Mouse (Mus musculus) spleen, postnatal 14 days (tissue): Measurements from ENCODE around the gene Bcar1.

Experiments used
- DNase-seq, 2 experiments: peaks; one replicate each; pipeline ENCODE4 v3.0.0; 2021 to 2022; ENCODE audit warnings: low spot score in 2 of 2

Gene Bcar1

GRCm38 (mm10) chr8:111716603-111717487, 26.8 kb downstream of the Bcar1 start:
- no peak for DNase-seq

DNA sequence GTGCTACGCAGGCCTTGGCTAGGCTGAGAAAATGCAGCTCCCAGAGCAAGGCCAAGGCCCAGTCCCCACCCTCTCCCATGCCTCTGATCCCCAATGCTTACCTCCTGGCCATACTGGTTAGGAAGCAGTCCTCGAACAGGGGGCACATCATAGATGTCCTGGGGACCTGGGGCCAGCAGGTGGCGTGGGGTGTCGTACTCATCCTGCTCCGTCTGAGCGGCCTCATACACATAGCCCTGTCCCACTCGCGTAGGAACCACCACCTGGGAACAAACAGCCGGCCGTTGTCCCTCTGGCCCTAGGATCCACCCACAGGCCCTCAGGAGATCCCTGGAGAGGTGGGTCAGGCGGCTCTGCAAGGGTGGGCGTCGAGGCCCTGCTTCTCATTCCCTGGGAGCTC, 28.1 kb downstream of the Bcar1 start:
- DNase-seq: no peak

DNA sequence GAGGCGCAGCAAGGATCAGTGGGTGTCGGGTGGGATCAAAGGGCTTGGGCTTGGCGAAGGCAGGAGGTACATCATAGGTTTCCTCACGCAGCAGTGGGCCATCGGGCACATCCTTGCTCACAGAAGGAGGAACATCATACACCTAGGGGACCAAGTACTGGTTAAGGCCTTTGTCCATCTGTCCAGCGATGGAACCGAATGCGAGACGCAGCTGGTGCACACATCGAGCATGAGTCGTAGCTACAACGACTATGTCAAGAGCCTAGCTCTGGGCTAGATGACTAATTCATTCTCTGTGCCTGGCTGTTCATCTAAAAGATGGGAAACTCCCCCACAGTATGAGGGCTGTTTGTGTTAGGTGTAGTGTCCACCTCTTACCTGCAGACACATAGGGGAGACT, 29.3 kb downstream of the Bcar1 start:
- no peak for DNase-seq

DNA sequence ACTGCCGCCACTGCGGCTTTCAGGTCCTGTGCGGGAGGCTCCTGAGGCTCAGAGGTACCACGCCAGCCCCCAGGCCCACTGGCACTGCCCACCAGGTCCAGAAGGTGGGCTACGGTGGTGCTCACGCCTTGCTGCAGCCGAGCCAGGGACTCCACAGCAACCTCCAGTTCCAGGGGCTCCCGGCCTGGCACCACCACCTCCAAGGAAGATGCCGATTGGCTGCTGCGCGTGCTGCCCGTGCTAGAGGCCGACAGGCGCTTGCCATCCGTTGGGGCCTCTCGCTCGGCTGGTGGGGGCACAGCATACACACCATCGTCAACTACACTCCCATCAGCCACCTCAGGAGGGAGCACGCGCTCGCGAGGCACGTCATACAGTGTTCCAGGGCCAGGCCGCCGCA, 29.8 kb downstream of the Bcar1 start:
- DNase-seq: no peak

DNA sequence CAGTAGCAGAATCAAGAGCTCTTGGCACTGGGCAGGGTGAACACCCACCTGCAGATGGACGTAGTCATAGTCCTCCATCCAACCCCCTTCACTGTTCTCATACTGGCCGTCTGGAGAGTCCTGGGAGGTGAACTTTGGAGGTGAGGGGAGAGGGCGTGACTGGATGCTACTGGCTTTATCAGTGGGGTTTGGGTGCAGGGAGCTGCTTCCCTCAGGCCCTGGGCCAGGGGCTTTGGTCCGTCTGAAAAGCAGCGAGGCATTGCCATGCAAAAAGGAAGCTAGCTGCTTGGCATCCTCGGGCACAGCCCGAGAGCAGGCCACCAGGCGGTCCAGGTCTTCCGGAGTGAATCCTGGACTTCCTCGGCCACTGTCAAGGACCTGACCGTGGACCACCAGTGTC, 30.3 kb downstream of the Bcar1 start:
- DNase-seq: no peak

- DNase-seq: peak in 1 of 2 experiments; percentile 35
Observed at GRCm38 (mm10) chr8:111712588-111712987, 31.0 kb downstream of the Bcar1 start.

DNA sequence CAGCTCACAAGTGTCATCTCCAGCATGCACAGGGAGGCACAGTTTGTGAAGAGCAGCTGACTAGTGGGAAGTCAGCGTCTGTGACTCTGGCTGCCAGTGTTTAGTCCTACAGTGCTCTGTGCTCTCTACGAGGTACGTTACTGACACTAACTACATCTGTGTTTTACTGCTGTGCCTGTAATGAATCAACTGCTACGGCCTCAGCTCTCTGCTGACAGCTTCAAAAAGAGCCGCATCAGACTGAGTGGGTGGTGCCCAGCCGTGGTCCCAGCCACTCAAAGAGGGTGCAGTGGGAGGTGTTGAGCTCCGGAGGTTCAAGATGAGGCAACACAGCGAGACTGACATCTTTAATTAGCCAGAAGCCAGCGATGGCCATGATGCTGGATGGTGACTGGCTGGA, 31.5 kb downstream of the Bcar1 start:
- no peak for DNase-seq

DNA sequence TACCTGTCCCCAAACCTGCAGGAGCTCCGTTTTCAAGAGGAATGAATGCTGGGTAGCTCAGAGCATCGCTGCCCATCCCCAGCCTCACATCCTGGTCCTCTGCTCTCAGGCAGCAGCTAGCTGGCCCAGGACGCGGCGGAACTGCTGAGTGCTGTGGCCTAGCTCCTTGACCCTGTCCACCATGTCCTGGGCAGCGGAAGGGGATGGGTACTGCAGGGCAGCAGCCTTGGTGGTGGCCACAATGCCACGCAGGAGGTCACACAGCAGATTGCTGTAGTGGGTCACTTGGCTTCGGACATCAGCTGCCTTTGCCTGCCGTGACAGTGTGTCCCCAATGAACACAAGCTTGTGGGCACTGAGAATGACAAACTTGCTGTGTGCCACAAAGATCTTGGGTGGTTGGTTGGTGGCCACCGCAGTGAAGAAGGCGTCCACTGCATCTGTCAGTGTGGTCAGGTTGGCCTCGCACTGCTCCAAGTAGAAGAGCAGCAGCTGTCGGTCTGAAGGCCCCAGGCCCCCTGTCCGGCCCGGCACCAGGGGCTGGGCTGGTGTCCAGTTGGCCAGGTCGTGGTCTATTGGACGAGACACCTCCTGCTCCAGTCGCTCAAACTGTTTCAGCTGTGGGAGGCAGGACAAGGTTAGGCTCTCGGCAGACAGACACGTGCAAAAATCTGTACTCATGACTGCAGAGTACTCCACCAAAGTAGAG, 32.7 kb downstream of the Bcar1 start:
- DNase-seq: no peak

DNA sequence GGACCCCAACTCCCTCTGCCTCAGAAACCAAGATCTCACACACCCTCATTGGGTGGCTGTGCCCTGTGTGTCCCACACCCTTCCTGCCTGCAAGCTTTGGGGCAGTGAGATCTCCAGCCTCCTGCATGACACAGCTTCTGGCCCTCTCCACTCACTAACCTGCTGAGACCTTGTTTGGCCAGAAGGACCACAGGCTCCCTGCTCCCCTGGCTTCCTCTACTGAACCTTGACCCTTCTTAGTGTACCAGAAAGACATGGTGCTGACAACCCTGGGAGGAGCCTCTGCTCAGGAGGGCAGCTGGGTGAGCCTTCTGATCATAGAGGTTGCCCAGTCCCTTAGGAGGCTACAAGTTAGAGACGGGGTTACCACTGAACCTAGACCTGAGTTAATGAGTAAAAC, 34.4 kb downstream of the Bcar1 start:
- DNase-seq: no peak

- DNase-seq: no peak
Observed at GRCm38 (mm10) chr8:111708265-111708664, 35.3 kb downstream of the Bcar1 start.

GRCm38 (mm10) chr8:111705699-111706098, 37.9 kb downstream of the Bcar1 start:
- no peak for DNase-seq

DNA sequence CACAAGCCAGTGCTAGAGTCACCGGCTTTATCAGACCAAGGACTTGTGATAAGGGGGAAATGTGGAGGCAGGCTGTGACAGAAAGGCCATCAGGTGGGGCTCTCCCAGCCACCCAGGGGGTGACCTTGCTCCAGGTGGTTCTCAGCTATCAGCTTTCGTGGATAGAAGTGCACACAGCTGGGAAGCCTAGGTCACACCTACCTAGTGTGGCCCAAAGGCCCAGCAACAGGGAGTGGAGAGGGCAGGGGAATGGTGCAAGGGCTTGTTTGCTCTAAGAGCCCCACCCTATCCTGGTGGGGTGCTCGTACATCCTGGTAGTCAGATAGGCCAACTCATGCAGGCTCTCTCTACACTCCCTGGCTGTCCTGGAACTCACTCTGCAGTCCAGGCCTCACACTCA, 38.4 kb downstream of the Bcar1 start:
- DNase-seq: no peak

GRCm38 (mm10) chr8:111704585-111704984, 39.0 kb downstream of the Bcar1 start:
- no peak for DNase-seq

DNA sequence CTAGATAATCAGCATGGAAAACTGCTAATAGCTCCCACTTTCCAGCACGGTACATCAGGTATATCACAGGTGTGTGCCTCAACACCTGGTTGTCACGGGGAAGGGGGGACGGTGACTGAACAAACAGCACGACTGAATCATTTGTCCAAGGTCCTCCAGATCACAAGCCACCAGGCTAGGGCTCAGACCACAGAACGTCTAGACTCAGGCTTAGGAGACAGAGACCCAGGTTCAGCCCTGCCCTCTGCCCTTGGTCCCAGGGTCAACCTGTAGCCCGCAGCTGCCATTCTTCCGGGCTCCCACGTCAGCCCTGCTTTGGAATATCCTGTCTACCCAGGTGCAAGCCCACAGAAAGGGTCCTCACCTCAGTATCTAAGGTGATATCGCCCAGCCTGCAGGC, 42.2 kb downstream of the Bcar1 start:
- no peak for DNase-seq

- DNase-seq: no peak
Observed at GRCm38 (mm10) chr8:111700740-111701139, 42.9 kb downstream of the Bcar1 start.

GRCm38 (mm10) chr8:111700201-111700600, 43.4 kb downstream of the Bcar1 start:
- no peak for DNase-seq

DNA sequence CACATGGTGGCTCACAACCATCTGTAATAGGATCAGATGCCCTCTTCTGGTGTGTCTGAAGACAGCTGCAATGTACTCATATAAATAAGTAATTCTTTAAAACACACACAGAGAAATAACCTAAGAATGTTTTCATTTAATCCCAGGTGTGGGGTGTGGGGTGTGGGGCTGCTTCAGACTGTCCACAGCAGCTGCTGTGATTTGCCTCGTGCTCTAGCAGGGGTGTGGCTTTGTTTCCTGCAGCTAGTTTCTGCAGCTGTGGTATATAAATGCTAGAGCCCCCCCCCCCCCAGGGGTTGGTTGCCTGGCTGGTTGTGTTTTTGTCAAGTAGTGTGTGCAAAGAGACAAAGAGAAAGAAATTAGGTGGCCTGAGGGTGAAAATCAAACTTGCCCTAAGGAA, 44.6 kb downstream of the Bcar1 start:
- DNase-seq: no peak

DNA sequence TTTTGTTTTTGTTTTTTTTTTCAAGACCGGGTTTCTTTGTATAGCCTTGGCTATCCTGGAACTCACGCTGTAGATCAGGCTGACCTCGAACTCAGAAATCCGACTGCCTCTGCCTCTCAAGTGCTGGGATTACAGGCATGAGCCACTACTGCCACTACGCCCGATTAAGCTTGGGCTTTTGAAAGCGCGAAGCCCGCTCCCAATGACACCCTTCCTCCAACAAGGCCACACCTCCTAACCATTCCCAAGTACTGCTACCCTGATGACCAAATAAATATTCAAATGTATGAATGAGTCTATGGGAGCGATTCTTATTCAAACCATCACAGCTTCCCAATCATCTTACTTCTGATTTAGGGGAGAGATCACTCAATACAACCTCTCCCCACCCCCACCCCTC, 46.0 kb downstream of the Bcar1 start:
- DNase-seq: no peak

DNA sequence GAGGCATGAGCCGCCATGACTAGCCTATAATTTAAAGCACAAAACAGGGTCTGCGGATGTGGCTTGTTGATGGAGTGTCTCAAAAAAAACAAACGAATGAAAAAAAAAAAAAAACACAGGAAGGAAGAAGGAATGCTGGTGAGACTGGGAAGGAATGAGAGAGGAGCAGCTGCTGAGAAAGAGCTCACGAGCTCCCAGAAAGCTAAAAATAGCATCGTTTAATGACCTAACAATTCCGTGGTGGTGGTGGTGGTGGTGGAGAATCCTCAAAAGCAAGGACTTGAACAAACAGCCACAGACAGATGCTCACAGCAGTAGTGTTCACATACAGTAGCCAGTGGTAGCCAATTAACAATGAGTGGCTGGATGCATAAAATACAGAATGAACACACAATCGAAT, 48.2 kb downstream of the Bcar1 start:
- DNase-seq: no peak

GRCm38 (mm10) chr8:111693261-111693741, 50.3 kb downstream of the Bcar1 start:
- DNase-seq: no peak

GRCm38 (mm10) chr8:111690960-111691445, 52.6 kb downstream of the Bcar1 start, which contains the start of gene Ctrb1:
Ctrb1 (minus strand) TSS chr8:111691010.
- DNase-seq: no peak

DNA sequence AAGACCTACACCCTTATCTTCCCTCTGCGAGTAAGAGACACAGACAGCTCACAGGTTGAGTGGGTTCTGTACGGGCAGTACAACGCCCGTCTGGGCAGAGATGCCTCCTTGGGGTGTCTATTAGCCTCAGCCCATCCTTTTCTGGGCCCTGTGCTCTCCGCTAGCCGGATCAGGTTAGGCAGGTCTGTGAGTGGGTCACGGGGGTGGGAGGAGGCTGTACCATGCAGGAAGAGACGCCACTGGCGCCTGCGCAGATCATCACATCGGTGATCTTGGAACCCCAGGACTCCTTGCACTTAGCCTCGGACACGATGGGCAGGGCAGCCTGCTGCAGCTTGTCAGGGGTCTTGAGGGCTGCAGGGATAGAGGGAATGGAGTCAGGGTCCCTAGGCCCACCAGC, 56.7 kb downstream of the Bcar1 start:
- no peak for DNase-seq

GRCm38 (mm10) chr8:111682521-111682920, 61.1 kb downstream of the Bcar1 start:
- DNase-seq: no peak
